Mouse (Mus musculus): ENCODE data around the gene Ceacam1.
"Not testable (repeated sequence)": the region's sequence is repeated elsewhere in the genome, so short reads cannot be mapped to it uniquely, and the experiment has no call there.

Gene Ceacam1

GRCm38 (mm10) chr7:25477091-25477751, at the start of gene Ceacam1:
Gene Ceacam1 (minus strand): TSS chr7:25477603.
- DNase-seq (ENCODE audit: low read depth): peak; percentile 53

- not testable (repeated sequence) for DNase-seq (ENCODE audit: low read depth)
Observed at GRCm38 (mm10) chr7:25516070-25516777, 38.8 kb upstream of the Ceacam1 start.

- DNase-seq (ENCODE audit: low read depth): not testable (repeated sequence)
Observed at GRCm38 (mm10) chr7:25515667-25516066, 38.3 kb upstream of the Ceacam1 start.

GRCm38 (mm10) chr7:25509925-25510324, 32.5 kb upstream of the Ceacam1 start:
- no peak for DNase-seq (ENCODE audit: low read depth)

- no peak for DNase-seq (ENCODE audit: low read depth)
Observed at GRCm38 (mm10) chr7:25494649-25495048, 17.2 kb upstream of the Ceacam1 start.

- DNase-seq (ENCODE audit: low read depth): not testable (repeated sequence)
Observed at GRCm38 (mm10) chr7:25490698-25491097, 13.3 kb upstream of the Ceacam1 start.

- DNase-seq (ENCODE audit: low read depth): not testable (repeated sequence)
Observed at GRCm38 (mm10) chr7:25489382-25489781, 12.0 kb upstream of the Ceacam1 start.

GRCm38 (mm10) chr7:25486186-25486585, 8.8 kb upstream of the Ceacam1 start:
- no peak for DNase-seq (ENCODE audit: low read depth)

GRCm38 (mm10) chr7:25485061-25485460, 7.7 kb upstream of the Ceacam1 start:
- no peak for DNase-seq (ENCODE audit: low read depth)

GRCm38 (mm10) chr7:25483133-25483735, 5.8 kb upstream of the Ceacam1 start:
- no peak for DNase-seq (ENCODE audit: low read depth)

- DNase-seq (ENCODE audit: low read depth): not testable (repeated sequence)
Observed at GRCm38 (mm10) chr7:25480791-25481190, 3.4 kb upstream of the Ceacam1 start.

GRCm38 (mm10) chr7:25479440-25479839, 2.0 kb upstream of the Ceacam1 start:
- no peak for DNase-seq (ENCODE audit: low read depth)

- not testable (repeated sequence) for DNase-seq (ENCODE audit: low read depth)
Observed at GRCm38 (mm10) chr7:25477752-25478093, 320 bp upstream of the Ceacam1 start.

- not testable (repeated sequence) for DNase-seq (ENCODE audit: low read depth)
Observed at GRCm38 (mm10) chr7:25471821-25472220, 5.6 kb downstream of the Ceacam1 start.

GRCm38 (mm10) chr7:25465586-25465985, 11.8 kb downstream of the Ceacam1 start:
- not testable (repeated sequence) for DNase-seq (ENCODE audit: low read depth)

GRCm38 (mm10) chr7:25465010-25465409, 12.4 kb downstream of the Ceacam1 start:
- no peak for DNase-seq (ENCODE audit: low read depth)

GRCm38 (mm10) chr7:25462033-25462337, 15.4 kb downstream of the Ceacam1 start:
- not testable (repeated sequence) for DNase-seq (ENCODE audit: low read depth)

- DNase-seq (ENCODE audit: low read depth): not testable (repeated sequence)
Observed at GRCm38 (mm10) chr7:25461336-25462032, 15.9 kb downstream of the Ceacam1 start.

GRCm38 (mm10) chr7:25452103-25452502, 25.3 kb downstream of the Ceacam1 start:
- no peak for DNase-seq (ENCODE audit: low read depth)

GRCm38 (mm10) chr7:25449913-25450890, 27.2 kb downstream of the Ceacam1 start:
- DNase-seq (ENCODE audit: low read depth): no peak

GRCm38 (mm10) chr7:25440816-25441153, 36.6 kb downstream of the Ceacam1 start:
- no peak for DNase-seq (ENCODE audit: low read depth)
